Mouse (Mus musculus): ENCODE measurements around the gene Fbxl20. TPM values are rescaled to one million over a fixed set of nuclear protein-coding genes. Genes with fewer than 3 reads are reported as not detected.

Fbxl20 gene
- polyA plus RNA-seq, 1 experiment from 2014 or later = 7.3 TPM

DNA sequence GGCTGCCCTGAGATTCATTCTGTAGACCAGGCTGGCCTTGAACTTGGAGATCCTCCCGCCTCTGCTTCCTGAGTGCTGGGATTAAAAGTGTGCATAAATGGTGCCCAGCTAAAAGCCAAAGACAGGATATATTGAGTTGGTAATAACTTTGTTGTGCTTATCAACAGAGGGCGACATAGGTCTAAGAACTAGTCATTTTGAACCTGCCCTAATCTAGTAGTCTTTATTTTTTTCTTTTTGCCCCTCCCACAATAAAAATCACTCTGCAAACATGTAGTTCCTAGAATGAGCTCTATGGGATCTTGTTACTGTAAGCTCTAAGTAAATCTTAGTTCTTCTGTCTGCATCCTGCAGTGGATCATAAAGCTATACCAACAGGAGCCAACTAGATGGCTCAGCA, 7.7 kb downstream of the Fbxl20 start:
- no peaks in the 10 kb centered on the region for H3K4me1 ChIP-seq (replicated peaks; ENCODE audit: control insufficient read depth, insufficient read depth, low read length)
- peak; percentile 41 for TF ChIP-seq CTCF (IDR thresholded peaks at IDR 0.05; ENCODE audit: low read depth)
- H3K4me2 ChIP-seq (replicated peaks; ENCODE audit: low read depth) = no peak overlapping the region
- H3K36me3 ChIP-seq (ENCODE audit: control insufficient read depth, insufficient read depth) = no peaks in the 10 kb centered on the region
- 73% methylated on average over 2 of the region's 2 CpGs for WGBS
- H3K27ac ChIP-seq (ENCODE audit: low read depth, low read length) = no peak overlapping the region
- ATAC-seq = peak; percentile 38; the same call in 1 of the 2 replicates
- H3K9me3 ChIP-seq (ENCODE audit: control insufficient read depth) = no peaks in the 10 kb centered on the region
- no peaks in the 10 kb centered on the region for H3K27me3 ChIP-seq (replicated peaks; ENCODE audit: control insufficient read depth, insufficient read depth, low read length)
- H3K4me3 ChIP-seq (ENCODE audit: low read depth, low read length) = no peak overlapping the region
- no peak overlapping the region for H3K9ac ChIP-seq (ENCODE audit: low read depth, low read length)

DNA sequence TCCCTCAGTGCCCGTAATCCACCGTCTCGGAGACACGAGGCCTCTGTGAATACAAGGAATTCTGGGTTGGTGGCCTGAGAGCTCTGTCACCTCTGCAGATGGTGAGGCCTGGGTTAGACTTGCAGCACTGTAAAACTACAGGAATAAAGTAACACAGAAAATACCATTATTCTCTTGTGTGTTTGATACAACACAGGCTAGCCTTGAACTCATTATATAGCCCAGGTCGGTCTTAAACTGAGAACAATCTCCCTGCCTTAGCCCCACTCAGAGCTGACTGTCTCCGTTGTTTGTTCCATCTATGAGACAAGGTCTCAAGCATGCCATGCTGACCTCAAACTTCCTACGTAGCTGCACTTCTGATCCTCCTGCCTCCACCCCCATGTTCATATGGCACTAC, 11.3 kb downstream of the Fbxl20 start:
- TF ChIP-seq CTCF (IDR thresholded peaks at IDR 0.05; ENCODE audit: low read depth) = no peak
- no peaks in the 10 kb centered on the region for H3K36me3 ChIP-seq (ENCODE audit: control insufficient read depth, insufficient read depth)
- no peak overlapping the region for H3K9ac ChIP-seq (ENCODE audit: low read depth, low read length)
- 78% methylated on average over 7 of the region's 7 CpGs for WGBS
- no peaks in the 10 kb centered on the region for H3K9me3 ChIP-seq (ENCODE audit: control insufficient read depth)
- no peak overlapping the region for H3K4me3 ChIP-seq (ENCODE audit: low read depth, low read length)
- no peak overlapping the region for H3K27ac ChIP-seq (ENCODE audit: low read depth, low read length)
- H3K27me3 ChIP-seq (replicated peaks; ENCODE audit: control insufficient read depth, insufficient read depth, low read length) = no peaks in the 10 kb centered on the region
- H3K4me2 ChIP-seq (replicated peaks; ENCODE audit: low read depth) = no peak overlapping the region
- no peaks in the 10 kb centered on the region for H3K4me1 ChIP-seq (replicated peaks; ENCODE audit: control insufficient read depth, insufficient read depth, low read length)
- ATAC-seq = no peak

DNA sequence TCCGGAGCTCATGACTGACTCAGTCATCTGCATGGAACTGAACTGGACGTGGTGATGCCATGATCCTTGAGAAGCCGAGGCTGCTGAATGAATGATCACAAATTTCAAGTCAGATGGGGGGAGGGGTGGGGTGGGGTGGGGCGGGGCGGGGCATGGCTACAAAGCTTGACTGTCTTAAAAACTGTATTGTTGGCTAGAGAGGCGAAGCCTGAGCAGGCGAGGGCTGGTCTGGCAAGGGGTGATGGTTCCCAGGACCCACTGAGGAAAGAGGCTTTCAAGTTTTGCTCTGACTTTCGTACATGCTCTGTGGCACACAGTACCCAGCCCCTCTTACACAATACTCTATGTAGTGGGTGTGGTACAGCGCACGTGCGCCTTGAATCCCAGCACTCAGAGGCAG, 12.4 kb downstream of the Fbxl20 start:
- no peak for ATAC-seq
- no peaks in the 10 kb centered on the region for H3K4me1 ChIP-seq (replicated peaks; ENCODE audit: control insufficient read depth, insufficient read depth, low read length)
- H3K36me3 ChIP-seq (ENCODE audit: control insufficient read depth, insufficient read depth) = no peaks in the 10 kb centered on the region
- H3K4me3 ChIP-seq (ENCODE audit: low read depth, low read length) = no peak overlapping the region
- no peak overlapping the region for H3K9ac ChIP-seq (ENCODE audit: low read depth, low read length)
- no peak overlapping the region for H3K4me2 ChIP-seq (replicated peaks; ENCODE audit: low read depth)
- H3K9me3 ChIP-seq (ENCODE audit: control insufficient read depth) = no peaks in the 10 kb centered on the region
- WGBS = 87% methylated on average over 11 of the region's 11 CpGs
- no peak overlapping the region for H3K27ac ChIP-seq (ENCODE audit: low read depth, low read length)
- H3K27me3 ChIP-seq (replicated peaks; ENCODE audit: control insufficient read depth, insufficient read depth, low read length) = no peaks in the 10 kb centered on the region
- TF ChIP-seq CTCF (IDR thresholded peaks at IDR 0.05; ENCODE audit: low read depth) = no peak

DNA sequence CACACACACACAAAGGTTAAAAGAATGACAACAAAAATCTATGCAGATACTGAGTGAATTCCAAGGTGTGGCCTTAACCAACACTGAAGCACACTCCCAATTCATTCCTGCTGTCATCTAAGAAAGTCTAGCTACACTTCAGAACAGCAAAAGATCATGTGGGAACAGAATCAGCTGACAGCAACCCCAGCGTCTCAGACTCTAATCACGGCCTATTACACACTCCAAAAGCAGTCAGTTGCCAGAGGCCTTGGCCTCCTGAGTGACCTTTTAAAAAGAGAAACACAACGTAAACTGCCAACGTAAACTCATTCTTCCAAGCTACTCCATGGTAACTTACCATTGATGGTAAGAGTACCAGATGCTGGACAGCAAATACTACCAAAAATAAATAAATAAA, 15.3 kb downstream of the Fbxl20 start:
- Histone ChIP-seq H3K36me3 (ENCODE audit: control insufficient read depth, insufficient read depth) (no peaks in the 10 kb centered on the region), H3K9ac (ENCODE audit: low read depth, low read length) (no peak overlapping the region), H3K4me3 (ENCODE audit: low read depth, low read length) (no peak overlapping the region), H3K9me3 (ENCODE audit: control insufficient read depth) (no peaks in the 10 kb centered on the region), H3K27ac (ENCODE audit: low read depth, low read length) (no peak overlapping the region), H3K4me2 (replicated peaks; ENCODE audit: low read depth) (no peak overlapping the region), H3K4me1 (replicated peaks; ENCODE audit: control insufficient read depth, insufficient read depth, low read length) (no peaks in the 10 kb centered on the region), H3K27me3 (replicated peaks; ENCODE audit: control insufficient read depth, insufficient read depth, low read length) (no peaks in the 10 kb centered on the region)
- ATAC-seq = no peak
- 55% methylated on average over 4 of the region's 4 CpGs for WGBS
- TF ChIP-seq CTCF (IDR thresholded peaks at IDR 0.05; ENCODE audit: low read depth) = no peak

DNA sequence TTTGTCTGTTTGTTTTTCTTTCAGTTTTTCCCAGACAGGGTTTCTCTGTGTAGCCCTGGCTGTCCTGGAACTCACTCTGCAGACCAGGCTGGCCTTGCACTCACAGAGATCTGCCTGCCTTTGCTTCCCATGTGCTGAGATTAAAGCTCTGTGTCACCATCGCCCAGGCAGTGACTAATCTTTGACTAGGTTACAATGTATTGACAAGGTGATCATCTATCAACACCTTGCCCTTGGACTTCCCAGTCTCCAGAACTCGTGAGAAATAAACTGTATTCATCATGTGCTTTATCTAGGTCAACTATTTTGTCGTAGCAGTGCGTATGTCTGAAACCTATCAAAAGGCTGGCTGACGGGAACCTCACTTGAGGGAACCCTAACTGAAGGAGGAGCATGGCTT, 26.8 kb downstream of the Fbxl20 start:
- no peaks in the 10 kb centered on the region for H3K9me3 ChIP-seq (ENCODE audit: control insufficient read depth)
- ATAC-seq = no peak
- H3K4me2 ChIP-seq (replicated peaks; ENCODE audit: low read depth) = no peak overlapping the region
- peaks cover 23% of the 10 kb centered on the region for H3K36me3 ChIP-seq (ENCODE audit: control insufficient read depth, insufficient read depth)
- TF ChIP-seq CTCF (IDR thresholded peaks at IDR 0.05; ENCODE audit: low read depth) = no peak
- 78% methylated on average over 5 of the region's 5 CpGs for WGBS
- no peak overlapping the region for H3K4me3 ChIP-seq (ENCODE audit: low read depth, low read length)
- no peak overlapping the region for H3K9ac ChIP-seq (ENCODE audit: low read depth, low read length)
- H3K27ac ChIP-seq (ENCODE audit: low read depth, low read length) = no peak overlapping the region
- no peaks in the 10 kb centered on the region for H3K4me1 ChIP-seq (replicated peaks; ENCODE audit: control insufficient read depth, insufficient read depth, low read length)
- no peaks in the 10 kb centered on the region for H3K27me3 ChIP-seq (replicated peaks; ENCODE audit: control insufficient read depth, insufficient read depth, low read length)

DNA sequence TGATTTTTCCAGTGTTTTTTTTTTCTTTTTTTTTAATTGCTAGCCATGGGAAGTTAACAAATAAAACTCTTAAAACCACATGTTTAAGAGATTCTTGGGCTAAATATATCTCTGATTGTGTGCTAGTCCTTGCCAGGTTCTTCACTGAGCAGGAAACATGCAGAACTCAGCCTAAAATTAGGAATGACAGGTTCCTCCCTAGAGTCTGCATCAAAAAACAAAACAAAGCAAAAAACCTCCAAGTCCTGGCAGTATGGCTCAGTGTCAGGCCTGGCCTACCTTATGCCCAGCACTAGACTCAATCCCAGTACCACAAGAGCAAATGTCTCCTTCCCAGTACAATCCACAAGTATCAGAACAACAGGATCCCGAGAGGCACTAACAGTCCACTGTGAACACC, 35.8 kb downstream of the Fbxl20 start:
- no peaks in the 10 kb centered on the region for H3K4me1 ChIP-seq (replicated peaks; ENCODE audit: control insufficient read depth, insufficient read depth, low read length)
- no peak overlapping the region for H3K4me3 ChIP-seq (ENCODE audit: low read depth, low read length)
- no peak for ATAC-seq
- no peaks in the 10 kb centered on the region for H3K27me3 ChIP-seq (replicated peaks; ENCODE audit: control insufficient read depth, insufficient read depth, low read length)
- no peak overlapping the region for H3K9ac ChIP-seq (ENCODE audit: low read depth, low read length)
- peaks cover 34% of the 10 kb centered on the region for H3K36me3 ChIP-seq (ENCODE audit: control insufficient read depth, insufficient read depth)
- no peak for TF ChIP-seq CTCF (IDR thresholded peaks at IDR 0.05; ENCODE audit: low read depth)
- no peaks in the 10 kb centered on the region for H3K9me3 ChIP-seq (ENCODE audit: control insufficient read depth)
- H3K27ac ChIP-seq (ENCODE audit: low read depth, low read length) = no peak overlapping the region
- no peak overlapping the region for H3K4me2 ChIP-seq (replicated peaks; ENCODE audit: low read depth)
- WGBS = 82% methylated on average over 1 of the region's 1 CpGs

DNA sequence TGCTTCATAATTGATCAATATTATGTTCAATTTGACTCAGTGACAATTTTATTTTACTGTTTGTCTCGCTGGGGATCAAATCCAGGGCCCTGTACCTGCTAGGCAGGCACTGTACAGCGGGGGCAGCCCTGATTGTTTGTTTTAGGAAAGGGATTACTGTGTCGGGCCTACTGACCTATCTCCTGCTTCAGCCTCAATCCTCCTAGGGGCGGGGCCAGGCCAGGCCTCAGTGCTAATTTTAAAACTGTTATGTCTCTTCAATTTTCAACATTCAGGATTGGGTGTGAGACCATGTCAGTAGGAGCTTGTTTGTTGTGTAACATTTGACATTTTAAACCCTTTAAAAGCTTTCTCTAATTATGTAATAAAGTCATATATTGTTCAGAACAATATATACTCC, 36.7 kb downstream of the Fbxl20 start:
- no peak for TF ChIP-seq CTCF (IDR thresholded peaks at IDR 0.05; ENCODE audit: low read depth)
- Histone ChIP-seq H3K9me3 (ENCODE audit: control insufficient read depth) (no peaks in the 10 kb centered on the region), H3K27ac (ENCODE audit: low read depth, low read length) (no peak overlapping the region), H3K27me3 (replicated peaks; ENCODE audit: control insufficient read depth, insufficient read depth, low read length) (no peaks in the 10 kb centered on the region), H3K9ac (ENCODE audit: low read depth, low read length) (no peak overlapping the region), H3K4me2 (replicated peaks; ENCODE audit: low read depth) (no peak overlapping the region), H3K36me3 (ENCODE audit: control insufficient read depth, insufficient read depth) (peaks cover 40% of the 10 kb centered on the region), H3K4me3 (ENCODE audit: low read depth, low read length) (no peak overlapping the region), H3K4me1 (replicated peaks; ENCODE audit: control insufficient read depth, insufficient read depth, low read length) (no peaks in the 10 kb centered on the region)
- no peak for ATAC-seq
- WGBS = 69% methylated on average over 4 of the region's 4 CpGs

All from intestine, postnatal 0 days (tissue).